Mouse (Mus musculus): ENCODE results near the gene Prtn3. TPM values are rescaled to one million over a fixed set of nuclear protein-coding genes. Genes with fewer than 3 reads are reported as not detected.
A peak's percentile ranks its signal among the peaks of the same experiment; 100 is the strongest.

Prtn3 gene
- polyA plus RNA-seq, 1 experiment from 2014 or later = 3.9 TPM

GRCm38 (mm10) chr10:79914948-79915596 is 40.8 kb downstream of the Prtn3 start:
- H3K4me1 ChIP-seq (ENCODE audit: control insufficient read depth, insufficient read depth, low read length) = peaks cover 40% of the 10 kb centered on the region

GRCm38 (mm10) chr10:79916081-79916480 is 41.8 kb downstream of the Prtn3 start:
- no peak overlapping the region; the same call in 1 of the 2 replicates for H3K27ac ChIP-seq (ENCODE audit: low read depth, low read length)

More at GRCm38 (mm10) chr10:79914948-79915596, 40.8 kb downstream of the Prtn3 start:
- no peaks in the 10 kb centered on the region for H3K9me3 ChIP-seq (replicated peaks; ENCODE audit: control insufficient read depth, low read length)
- H3K27ac ChIP-seq (ENCODE audit: low read depth, low read length) = no peak overlapping the region
- WGBS (ENCODE audit: insufficient replicate concordance) = 67% methylated on average over 7 of the region's 7 CpGs
- no peak overlapping the region for H3K4me2 ChIP-seq
- H3K4me3 ChIP-seq (ENCODE audit: low read depth, low read length) = no peak overlapping the region
- H3K36me3 ChIP-seq (ENCODE audit: control insufficient read depth, insufficient read depth, low read length) = peaks cover 7% of the 10 kb centered on the region; the same call in 1 of the 2 replicates
- H3K27me3 ChIP-seq (ENCODE audit: control insufficient read depth, insufficient read depth, low read length) = peaks cover 27% of the 10 kb centered on the region
- no peak for ATAC-seq (replicated peaks; ENCODE audit: insufficient number of reproducible peaks, low FRiP score, low TSS enrichment)
- no peak overlapping the region for H3K9ac ChIP-seq (ENCODE audit: low read depth, low read length)

GRCm38 (mm10) chr10:79916808-79917531 is 42.7 kb downstream of the Prtn3 start, which contains the start of gene Kiss1r:
Kiss1r (plus strand) TSS chr10:79916971.
- H3K4me2 ChIP-seq = peak within 1 kb of the TSS; percentile 87
- H3K27me3 ChIP-seq (ENCODE audit: control insufficient read depth, insufficient read depth, low read length) = peaks cover 46% of the 10 kb centered on the region
- peak within 1 kb of the TSS; percentile 80 for H3K4me3 ChIP-seq (ENCODE audit: low read depth, low read length)
- H3K9me3 ChIP-seq (replicated peaks; ENCODE audit: control insufficient read depth, low read length) = no peaks in the 10 kb centered on the region
- peaks cover 51% of the 10 kb centered on the region for H3K4me1 ChIP-seq (ENCODE audit: control insufficient read depth, insufficient read depth, low read length)
- peak; percentile 83 for ATAC-seq (replicated peaks; ENCODE audit: insufficient number of reproducible peaks, low FRiP score, low TSS enrichment)
- H3K27ac ChIP-seq (ENCODE audit: low read depth, low read length) = peak within 1 kb of the TSS; percentile 25
- 3% methylated on average over 42 of the region's 42 CpGs for WGBS (ENCODE audit: insufficient replicate concordance)
- peak within 1 kb of the TSS; percentile 84 for H3K9ac ChIP-seq (ENCODE audit: low read depth, low read length)
- no peaks in the 10 kb centered on the region for H3K36me3 ChIP-seq (ENCODE audit: control insufficient read depth, insufficient read depth, low read length)

More at GRCm38 (mm10) chr10:79916081-79916480, 41.8 kb downstream of the Prtn3 start:
- Histone ChIP-seq H3K9me3 (replicated peaks; ENCODE audit: control insufficient read depth, low read length) (no peaks in the 10 kb centered on the region), H3K36me3 (ENCODE audit: control insufficient read depth, insufficient read depth, low read length) (peaks cover 4% of the 10 kb centered on the region; the same call in 1 of the 2 replicates), H3K4me2 (peak overlapping the region; percentile 87), H3K4me3 (ENCODE audit: low read depth, low read length) (peak overlapping the region; percentile 80), H3K27me3 (ENCODE audit: control insufficient read depth, insufficient read depth, low read length) (peaks cover 37% of the 10 kb centered on the region), H3K9ac (ENCODE audit: low read depth, low read length) (peak overlapping the region; percentile 84), H3K4me1 (ENCODE audit: control insufficient read depth, insufficient read depth, low read length) (peaks cover 44% of the 10 kb centered on the region)
- WGBS (ENCODE audit: insufficient replicate concordance) = 8% methylated on average over 8 of the region's 8 CpGs
- no peak for ATAC-seq (replicated peaks; ENCODE audit: insufficient number of reproducible peaks, low FRiP score, low TSS enrichment)

- Histone ChIP-seq H3K27me3 (ENCODE audit: control insufficient read depth, insufficient read depth, low read length) (peaks cover 52% of the 10 kb centered on the region), H3K36me3 (ENCODE audit: control insufficient read depth, insufficient read depth, low read length) (no peaks in the 10 kb centered on the region), H3K4me3 (ENCODE audit: low read depth, low read length) (peak overlapping the region; percentile 80), H3K4me2 (peak overlapping the region; percentile 87), H3K4me1 (ENCODE audit: control insufficient read depth, insufficient read depth, low read length) (peaks cover 51% of the 10 kb centered on the region), H3K27ac (ENCODE audit: low read depth, low read length) (no peak overlapping the region), H3K9ac (ENCODE audit: low read depth, low read length) (no peak overlapping the region), H3K9me3 (replicated peaks; ENCODE audit: control insufficient read depth, low read length) (no peaks in the 10 kb centered on the region)
- no peak for ATAC-seq (replicated peaks; ENCODE audit: insufficient number of reproducible peaks, low FRiP score, low TSS enrichment)
- 62% methylated on average over 5 of the region's 5 CpGs for WGBS (ENCODE audit: insufficient replicate concordance)
Measured at GRCm38 (mm10) chr10:79917532-79918100, 43.3 kb downstream of the Prtn3 start.

DNA sequence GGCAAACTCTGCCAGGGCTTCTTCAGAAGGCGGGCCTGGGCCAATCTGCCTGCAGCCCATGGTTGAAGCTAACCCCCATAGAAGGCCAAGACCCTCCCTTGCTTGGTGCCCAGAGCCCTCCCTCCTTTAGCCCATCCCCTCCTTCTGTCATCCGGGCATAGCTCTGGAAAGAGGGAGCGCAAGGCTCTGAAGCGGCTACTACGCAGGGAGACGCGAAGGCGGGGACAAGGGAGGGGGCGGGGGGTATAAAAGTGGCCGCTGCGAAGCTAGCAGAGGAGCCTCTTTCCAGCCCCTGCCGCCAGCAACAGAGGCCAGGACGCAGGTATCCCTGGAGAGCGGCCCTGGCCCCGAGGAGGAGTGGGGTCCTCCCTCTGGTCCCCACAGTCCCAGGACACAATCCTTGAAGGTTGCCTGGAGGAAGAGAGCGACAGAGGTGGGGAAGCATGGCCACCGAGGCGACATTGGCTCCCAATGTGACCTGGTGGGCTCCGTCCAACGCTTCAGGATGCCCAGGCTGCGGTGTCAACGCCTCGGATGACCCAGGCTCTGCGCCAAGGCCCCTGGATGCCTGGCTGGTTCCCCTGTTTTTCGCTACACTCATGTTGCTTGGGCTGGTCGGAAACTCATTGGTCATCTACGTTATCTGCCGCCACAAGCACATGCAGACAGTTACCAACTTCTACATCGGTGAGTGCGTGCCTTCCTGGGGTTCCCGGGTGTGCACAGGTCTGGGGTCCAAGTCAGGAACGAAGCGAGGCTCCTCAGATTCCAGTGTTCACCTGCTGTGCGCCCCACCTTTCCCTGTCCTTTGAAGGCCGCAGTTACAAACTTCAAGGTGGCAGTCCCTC is 44.2 kb downstream of the Prtn3 start:
- Histone ChIP-seq H3K27me3 (ENCODE audit: control insufficient read depth, insufficient read depth, low read length) (peaks cover 61% of the 10 kb centered on the region), H3K9ac (ENCODE audit: low read depth, low read length) (peak overlapping the region; percentile 31; the same call in 1 of the 2 replicates), H3K4me1 (ENCODE audit: control insufficient read depth, insufficient read depth, low read length) (peaks cover 51% of the 10 kb centered on the region), H3K4me2 (peak overlapping the region; percentile 60), H3K4me3 (ENCODE audit: low read depth, low read length) (peak overlapping the region; percentile 13), H3K36me3 (ENCODE audit: control insufficient read depth, insufficient read depth, low read length) (no peaks in the 10 kb centered on the region), H3K27ac (ENCODE audit: low read depth, low read length) (no peak overlapping the region), H3K9me3 (replicated peaks; ENCODE audit: control insufficient read depth, low read length) (no peaks in the 10 kb centered on the region)
- WGBS (ENCODE audit: insufficient replicate concordance) = 5% methylated on average over 35 of the region's 35 CpGs
- ATAC-seq (replicated peaks; ENCODE audit: insufficient number of reproducible peaks, low FRiP score, low TSS enrichment) = no peak

DNA sequence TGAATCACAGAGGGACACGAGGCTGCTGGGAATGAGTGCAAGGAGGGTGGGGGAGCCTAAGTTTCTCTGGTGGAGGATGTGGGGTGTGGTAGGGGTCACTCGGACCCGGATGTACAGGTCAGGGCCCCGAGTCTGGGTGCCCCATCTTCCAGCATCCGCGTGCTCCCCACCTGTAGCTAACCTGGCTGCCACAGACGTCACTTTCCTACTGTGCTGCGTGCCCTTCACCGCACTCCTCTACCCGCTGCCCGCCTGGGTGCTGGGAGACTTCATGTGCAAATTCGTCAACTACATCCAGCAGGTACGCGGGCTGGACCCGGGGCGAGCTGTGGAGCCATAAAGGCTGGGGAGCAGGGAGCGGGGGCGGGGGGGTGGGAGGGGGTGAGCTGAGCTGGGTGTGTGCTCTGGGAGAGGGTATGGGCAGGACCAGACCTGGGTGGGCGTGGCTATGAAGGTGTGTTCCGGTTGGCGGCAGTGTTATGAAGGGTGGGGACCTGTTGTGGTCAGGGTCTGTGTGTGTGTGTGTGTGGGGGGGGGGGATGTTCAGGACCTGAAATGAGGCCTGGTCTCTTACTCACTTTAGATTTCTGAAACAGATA is 45.1 kb downstream of the Prtn3 start:
- WGBS (ENCODE audit: insufficient replicate concordance) = 4% methylated on average over 21 of the region's 21 CpGs
- Histone ChIP-seq H3K4me1 (ENCODE audit: control insufficient read depth, insufficient read depth, low read length) (peaks cover 46% of the 10 kb centered on the region), H3K4me2 (peak overlapping the region; percentile 60), H3K27me3 (ENCODE audit: control insufficient read depth, insufficient read depth, low read length) (peaks cover 63% of the 10 kb centered on the region), H3K9ac (ENCODE audit: low read depth, low read length) (peak overlapping the region; percentile 28; the same call in 1 of the 2 replicates), H3K4me3 (ENCODE audit: low read depth, low read length) (peak overlapping the region; percentile 19; the same call in 1 of the 2 replicates), H3K36me3 (ENCODE audit: control insufficient read depth, insufficient read depth, low read length) (no peaks in the 10 kb centered on the region), H3K9me3 (replicated peaks; ENCODE audit: control insufficient read depth, low read length) (no peaks in the 10 kb centered on the region), H3K27ac (ENCODE audit: low read depth, low read length) (no peak overlapping the region)
- ATAC-seq (replicated peaks; ENCODE audit: insufficient number of reproducible peaks, low FRiP score, low TSS enrichment) = no peak

DNA sequence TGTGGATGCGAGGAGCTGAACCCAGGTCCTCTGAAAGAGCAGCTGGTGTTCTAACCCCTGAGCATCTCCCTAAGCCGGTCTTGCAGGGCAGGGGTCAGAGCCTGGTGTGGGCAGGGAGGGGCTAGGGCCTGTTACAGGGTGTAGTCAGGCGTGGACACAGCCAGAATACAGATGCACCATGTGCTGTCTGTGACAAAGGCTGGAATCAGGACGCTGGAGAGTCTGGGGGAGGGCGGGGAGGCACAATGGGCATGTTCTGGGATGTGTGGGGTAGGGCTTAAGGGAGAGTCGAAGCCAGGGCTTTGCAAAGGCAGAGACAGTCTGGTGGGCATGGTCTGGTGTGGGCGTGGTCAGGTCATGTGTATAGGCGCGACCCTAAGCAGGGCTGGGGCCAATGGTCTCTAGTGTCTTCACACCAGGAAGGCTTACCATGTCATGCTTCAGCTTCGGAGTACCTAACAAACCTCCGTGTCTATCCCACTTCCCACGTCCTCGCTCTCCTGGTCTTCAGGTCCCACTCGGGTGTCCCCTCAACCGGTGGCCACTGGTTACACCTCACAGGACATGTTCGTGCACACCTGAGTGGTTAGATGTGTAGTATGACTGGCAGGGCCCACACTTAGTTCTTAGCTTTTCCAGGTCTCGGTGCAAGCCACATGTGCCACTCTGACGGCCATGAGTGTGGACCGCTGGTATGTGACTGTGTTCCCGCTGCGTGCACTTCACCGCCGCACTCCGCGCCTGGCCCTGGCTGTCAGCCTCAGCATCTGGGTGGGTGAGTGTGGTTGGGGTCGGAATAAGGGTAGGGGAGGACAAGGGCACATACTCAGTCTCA is 46.0 kb downstream of the Prtn3 start:
- no peaks in the 10 kb centered on the region for H3K36me3 ChIP-seq (ENCODE audit: control insufficient read depth, insufficient read depth, low read length)
- peak overlapping the region; percentile 63; the same call in 1 of the 2 replicates for H3K4me2 ChIP-seq
- H3K9me3 ChIP-seq (replicated peaks; ENCODE audit: control insufficient read depth, low read length) = no peaks in the 10 kb centered on the region
- ATAC-seq (replicated peaks; ENCODE audit: insufficient number of reproducible peaks, low FRiP score, low TSS enrichment) = no peak
- H3K4me1 ChIP-seq (ENCODE audit: control insufficient read depth, insufficient read depth, low read length) = peaks cover 38% of the 10 kb centered on the region
- 24% methylated on average over 26 of the region's 26 CpGs for WGBS (ENCODE audit: insufficient replicate concordance)
- H3K4me3 ChIP-seq (ENCODE audit: low read depth, low read length) = peak overlapping the region; percentile 39
- no peak overlapping the region for H3K27ac ChIP-seq (ENCODE audit: low read depth, low read length)
- H3K9ac ChIP-seq (ENCODE audit: low read depth, low read length) = no peak overlapping the region
- H3K27me3 ChIP-seq (ENCODE audit: control insufficient read depth, insufficient read depth, low read length) = peaks cover 63% of the 10 kb centered on the region

Measured in heart, embryonic 11.5 days (tissue).